Mouse (Mus musculus) retina, adult 2 months (tissue): ENCODE results near the gene Gm28230.

Source experiments
- DNase-seq: peaks from one replicate; pipeline ENCODE4 v3.0.0-alpha.2; 2012; ENCODE audit warnings: low read depth, low spot score

Gene Gm28230

GRCm38 (mm10) chr2:74704393-74704998 lies 22.0 kb upstream of the Gm28230 start, which contains the start of gene Hoxd8:
Gene Hoxd8, plus strand, starts transcription at chr2:74704615.
- no peak for DNase-seq

GRCm38 (mm10) chr2:74704999-74705466 lies 21.5 kb upstream of the Gm28230 start:
- DNase-seq: no peak

GRCm38 (mm10) chr2:74705467-74706089 lies 20.9 kb upstream of the Gm28230 start:
- no peak for DNase-seq

- DNase-seq: no peak
These were observed 20.1 kb upstream of the Gm28230 start for GRCm38 (mm10) chr2:74706393-74706960.

GRCm38 (mm10) chr2:74707599-74707998 lies 18.9 kb upstream of the Gm28230 start:
- no peak for DNase-seq

- DNase-seq: no peak
These were observed 17.9 kb upstream of the Gm28230 start for GRCm38 (mm10) chr2:74708676-74709075.

- DNase-seq: no peak
These were observed 16.8 kb upstream of the Gm28230 start for GRCm38 (mm10) chr2:74709465-74710419.

GRCm38 (mm10) chr2:74710929-74711543 lies 15.5 kb upstream of the Gm28230 start:
- no peak for DNase-seq

GRCm38 (mm10) chr2:74711721-74712621 lies 14.6 kb upstream of the Gm28230 start, which contains the start of the genes Hoxd3 and Hoxd4:
Gene Hoxd3, plus strand, starts transcription at chr2:74711927.
Gene Hoxd4, plus strand, starts transcription at chr2:74711929.
- no peak for DNase-seq

- DNase-seq: no peak
These were observed 13.0 kb upstream of the Gm28230 start for GRCm38 (mm10) chr2:74713239-74714150.

- DNase-seq: no peak
These were observed 12.3 kb upstream of the Gm28230 start for GRCm38 (mm10) chr2:74714156-74714789.

GRCm38 (mm10) chr2:74714881-74715280 lies 11.6 kb upstream of the Gm28230 start:
- no peak for DNase-seq

- DNase-seq: peak; percentile 30
These were observed 10.9 kb upstream of the Gm28230 start for GRCm38 (mm10) chr2:74715504-74716241.

GRCm38 (mm10) chr2:74720384-74720783 lies 6.1 kb upstream of the Gm28230 start:
- no peak for DNase-seq

GRCm38 (mm10) chr2:74720955-74721491 lies 5.5 kb upstream of the Gm28230 start:
- no peak for DNase-seq

- DNase-seq: no peak
These were observed 4.6 kb upstream of the Gm28230 start for GRCm38 (mm10) chr2:74721882-74722281.

GRCm38 (mm10) chr2:74722949-74723348 lies 3.6 kb upstream of the Gm28230 start:
- DNase-seq: no peak
